Mouse (Mus musculus) cerebellum, adult 2 months (tissue): ENCODE measurements at regions not wholly inside any gene's neighbourhood (a gene's known extent, or its start where the extent isn't known, plus 50 kb on each side); places are given as distances from the start of the nearest gene placed in this dataset.

Source experiments
- DNase-seq, 2 experiments: peaks; one replicate each; pipeline ENCODE4 v3.0.0; 2021
- H3K27ac ChIP-seq: fragments of 200-500 bp; 2 replicates; pipeline ENCODE4 v1.5.1; 2012; ENCODE audit warnings: low read length, control low read depth, inconsistent platforms; ENCODE audit not compliant: insufficient read depth
- H3K27me3 ChIP-seq: fragments of 200-500 bp; 2 replicates; pipeline ENCODE4 v1.6.1; 2012; ENCODE audit warnings: inconsistent platforms, mild to moderate bottlenecking, low read length, moderate library complexity; ENCODE audit not compliant: control insufficient read depth, insufficient read depth
- H3K4me1 ChIP-seq: fragments of 200-500 bp; 2 replicates; pipeline ENCODE4 v1.6.1; 2011; ENCODE audit warnings: low read length; ENCODE audit not compliant: control insufficient read depth, insufficient read depth
- H3K4me3 ChIP-seq: fragments of 200-500 bp; replicated peaks from 2 replicates; pipeline ENCODE3; 2011; ENCODE audit warnings: mild to moderate bottlenecking, low read depth, low read length, control low read depth; ENCODE audit not compliant: insufficient read depth
- CTCF ChIP-seq: fragments of 200-500 bp; IDR thresholded peaks from 2 replicates; pipeline ENCODE4 v1.5.1; 2011; ENCODE audit warnings: low read depth, mild to moderate bottlenecking, control low read depth, low read length, moderate library complexity, borderline replicate concordance; ENCODE audit not compliant: insufficient read depth
- POLR2A ChIP-seq: fragments of 200-500 bp; IDR thresholded peaks from 2 replicates; pipeline ENCODE4 v1.6.1; 2011; ENCODE audit warnings: low read length, control low read depth, borderline replicate concordance; ENCODE audit not compliant: insufficient read depth
- WGBS: fragments of 180-500 bp; shearing (Covaris S2); methylation state at CpG from one replicate; pipeline ENCODE4 v1.1.7; 2018; 5-methylcytosine and 5-hydroxymethylcytosine counted together

DNA sequence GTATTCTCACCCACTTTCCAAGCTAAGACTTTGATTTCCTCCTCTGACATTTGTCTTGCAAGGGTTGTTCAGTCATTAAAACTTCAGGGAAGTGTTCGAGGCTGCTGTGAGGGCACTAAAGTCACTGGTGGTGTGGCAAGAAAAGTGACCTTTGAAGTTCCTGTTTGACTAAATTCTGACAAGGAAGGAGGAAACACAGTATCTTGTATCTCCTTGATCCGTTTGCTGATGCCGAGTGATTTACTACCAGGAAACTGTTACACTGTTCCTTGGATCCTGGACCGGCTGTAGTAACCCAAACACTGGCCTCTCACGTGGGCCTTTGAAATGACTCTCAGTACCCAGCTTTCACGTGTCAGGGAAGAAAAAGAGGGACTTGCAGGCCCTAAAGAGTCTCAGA, 53.5 kb upstream of the Ralgapa2 start:
- no peak for DNase-seq
- Histone ChIP-seq H3K27ac (no peak overlapping the region), H3K4me1 (no peaks in the 10 kb centered on the region), H3K4me3 (no peak overlapping the region), H3K27me3 (no peaks in the 10 kb centered on the region)
- WGBS: 85% methylated on average over 6 of the region's 6 CpGs
- TF ChIP-seq CTCF: no peak

DNA sequence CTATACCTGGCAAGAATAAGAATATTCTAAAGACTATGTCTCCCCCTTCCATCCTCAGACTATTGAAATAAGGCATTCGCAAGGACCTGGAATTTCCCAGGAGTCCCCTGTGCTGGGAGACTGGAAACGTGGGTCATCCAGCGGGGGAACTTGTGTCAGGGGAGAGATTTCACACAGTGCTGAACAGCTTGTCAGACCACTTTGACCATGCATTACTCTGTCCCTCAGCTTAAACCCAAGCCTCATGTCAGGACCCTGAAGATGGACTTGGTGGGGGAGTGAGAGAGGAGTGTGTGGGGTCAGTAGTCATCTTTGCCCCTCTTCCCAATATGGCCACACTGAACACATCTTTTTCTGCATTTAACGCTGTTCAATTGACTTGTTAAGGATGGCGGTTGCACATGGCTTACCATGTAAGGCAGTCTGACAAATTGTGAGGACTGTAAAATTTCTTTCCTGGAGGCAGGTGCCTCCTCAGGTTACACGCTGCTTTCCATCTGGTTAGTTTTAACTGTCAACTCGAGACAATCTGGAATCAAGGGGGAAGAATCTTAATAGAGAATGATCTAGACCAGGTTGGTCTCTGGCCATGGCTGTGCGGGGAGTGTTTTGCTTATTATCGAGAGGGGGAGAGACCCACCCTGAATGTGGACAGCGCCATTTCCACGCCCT, 56.2 kb upstream of the Ralgapa2 start:
- Histone ChIP-seq H3K4me1 (no peaks in the 10 kb centered on the region), H3K27ac (no peak overlapping the region), H3K4me3 (no peak overlapping the region), H3K27me3 (no peaks in the 10 kb centered on the region)
- DNase-seq: no peak
- WGBS: 68% methylated on average over 11 of the region's 11 CpGs
- TF ChIP-seq CTCF: no peak
- no peak for TF ChIP-seq POLR2A

DNA sequence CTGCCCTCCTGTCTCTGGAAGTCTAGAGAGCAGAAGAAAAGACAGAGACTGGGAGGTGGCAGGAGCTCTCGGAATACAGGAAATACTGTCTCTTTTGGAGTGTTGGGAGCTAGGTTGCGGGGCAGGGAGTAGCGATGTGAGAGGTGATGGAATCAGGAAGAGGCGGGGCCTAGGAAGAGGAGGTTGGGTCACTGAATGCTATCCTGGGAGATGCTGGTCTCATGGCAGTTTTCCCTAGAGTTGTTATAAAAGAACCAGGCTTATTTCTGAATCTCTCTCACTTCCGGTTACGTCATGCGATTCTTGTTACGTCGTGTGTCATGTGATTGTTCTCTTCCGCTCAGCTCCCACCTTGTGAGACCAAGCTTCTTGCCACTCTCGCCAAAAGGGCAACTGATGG, 58.9 kb upstream of the Ralgapa2 start:
- no peak for DNase-seq
- TF ChIP-seq CTCF (no peak), POLR2A (no peak)
- H3K4me3 ChIP-seq: no peak overlapping the region
- no peak overlapping the region for H3K27ac ChIP-seq
- no peaks in the 10 kb centered on the region for H3K4me1 ChIP-seq
- no peaks in the 10 kb centered on the region for H3K27me3 ChIP-seq
- WGBS: 92% methylated on average over 11 of the region's 11 CpGs

DNA sequence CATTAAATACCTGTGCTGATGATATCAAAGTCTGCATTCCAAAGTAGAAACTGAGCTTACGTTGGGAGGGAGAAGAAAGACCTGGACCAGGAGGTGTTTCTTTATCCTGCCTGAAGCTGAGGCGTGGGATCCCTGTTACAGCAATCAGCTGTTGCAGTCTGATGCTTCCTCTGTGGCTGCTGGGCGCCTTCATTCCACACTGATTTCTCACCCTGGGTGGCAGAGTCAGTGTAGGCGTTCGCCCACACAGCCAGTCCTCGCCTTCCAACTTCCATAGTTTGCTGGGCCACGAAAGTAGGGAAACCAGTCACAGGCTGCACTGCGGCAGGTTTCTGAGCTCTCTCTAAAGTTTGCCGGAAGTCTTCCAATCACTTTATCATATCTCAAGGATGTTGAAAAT, 59.7 kb upstream of the Ralgapa2 start:
- no peak overlapping the region for H3K27ac ChIP-seq
- TF ChIP-seq CTCF (no peak), POLR2A (no peak)
- WGBS: 93% methylated on average over 9 of the region's 9 CpGs

DNA sequence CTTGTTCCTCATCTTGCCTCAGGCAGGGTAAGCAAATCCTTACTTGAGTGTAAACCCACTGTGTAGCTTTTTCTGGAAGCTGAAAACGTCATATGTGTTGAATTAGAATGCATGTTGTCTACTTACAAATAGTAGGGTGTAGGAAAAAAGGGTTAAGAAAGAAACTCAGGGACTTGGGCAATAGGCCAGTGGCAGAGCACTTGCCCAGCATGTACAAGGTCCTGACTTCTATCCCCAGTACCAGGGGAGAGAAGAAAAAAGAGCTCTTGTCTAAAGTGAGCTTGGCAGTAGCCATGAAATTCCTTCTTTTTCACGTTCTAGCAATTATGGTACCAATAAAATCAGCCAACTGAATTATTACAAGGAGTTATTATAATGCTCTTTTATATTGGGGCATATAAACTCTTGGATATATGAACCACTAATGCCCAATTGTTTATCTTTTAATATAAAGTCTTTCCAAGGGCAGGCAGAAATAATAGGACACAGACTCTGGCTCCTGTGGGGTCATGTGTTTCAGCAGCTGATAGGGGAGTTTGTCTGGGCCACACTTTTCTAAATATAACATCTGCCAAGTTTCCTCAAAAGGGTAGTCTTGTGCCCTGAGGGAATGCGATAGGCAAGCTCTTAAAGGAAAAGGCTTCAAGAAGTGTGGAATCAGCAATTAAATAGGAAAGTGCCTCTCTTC, 63.6 kb upstream of the Ralgapa2 start:
- H3K4me1 ChIP-seq: no peaks in the 10 kb centered on the region
- H3K27ac ChIP-seq: no peak overlapping the region
- TF ChIP-seq CTCF (no peak), POLR2A (no peak)
- H3K27me3 ChIP-seq: no peaks in the 10 kb centered on the region
- 29% methylated on average over 3 of the region's 3 CpGs for WGBS
- no peak overlapping the region for H3K4me3 ChIP-seq
- no peak for DNase-seq

More for the DNA sequence above, 59.7 kb upstream of the Ralgapa2 start:
- H3K4me3 ChIP-seq: no peak overlapping the region
- DNase-seq: no peak
- H3K4me1 ChIP-seq: no peaks in the 10 kb centered on the region
- no peaks in the 10 kb centered on the region for H3K27me3 ChIP-seq

DNA sequence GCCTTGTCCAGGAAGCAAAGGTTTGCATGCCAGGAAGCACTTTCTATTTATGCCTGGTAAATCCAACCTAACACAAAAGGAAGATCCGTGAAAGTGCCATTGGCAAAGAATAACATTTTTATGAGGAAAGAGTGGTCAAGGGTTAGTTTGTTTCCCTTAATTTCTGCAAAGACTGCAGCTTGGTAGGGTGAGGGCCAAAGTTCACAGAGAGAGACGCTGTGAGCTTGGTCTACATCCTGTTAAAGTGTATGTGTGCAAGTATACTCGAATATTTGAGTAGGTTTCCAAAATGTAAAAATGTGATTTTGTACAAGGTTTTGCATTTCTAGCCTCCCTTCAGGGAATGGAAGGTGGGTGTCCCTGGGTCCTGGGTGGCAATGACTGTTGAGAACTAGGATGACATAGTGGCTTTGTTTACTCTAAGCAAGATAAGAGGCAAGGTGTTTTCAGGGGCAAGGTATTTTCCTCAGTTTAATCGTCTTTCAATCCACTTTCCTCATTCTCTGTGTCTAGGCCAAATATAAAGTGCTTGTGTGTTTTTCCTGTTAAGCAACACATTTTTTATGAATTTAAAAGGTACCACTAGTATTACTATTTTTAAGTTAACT, 64.3 kb upstream of the Ralgapa2 start:
- no peak for DNase-seq
- H3K4me3 ChIP-seq: no peak overlapping the region
- 66% methylated on average over 4 of the region's 4 CpGs for WGBS
- H3K27me3 ChIP-seq: no peaks in the 10 kb centered on the region
- TF ChIP-seq CTCF: no peak
- TF ChIP-seq POLR2A: no peak
- H3K4me1 ChIP-seq: no peaks in the 10 kb centered on the region
- no peak overlapping the region for H3K27ac ChIP-seq

DNA sequence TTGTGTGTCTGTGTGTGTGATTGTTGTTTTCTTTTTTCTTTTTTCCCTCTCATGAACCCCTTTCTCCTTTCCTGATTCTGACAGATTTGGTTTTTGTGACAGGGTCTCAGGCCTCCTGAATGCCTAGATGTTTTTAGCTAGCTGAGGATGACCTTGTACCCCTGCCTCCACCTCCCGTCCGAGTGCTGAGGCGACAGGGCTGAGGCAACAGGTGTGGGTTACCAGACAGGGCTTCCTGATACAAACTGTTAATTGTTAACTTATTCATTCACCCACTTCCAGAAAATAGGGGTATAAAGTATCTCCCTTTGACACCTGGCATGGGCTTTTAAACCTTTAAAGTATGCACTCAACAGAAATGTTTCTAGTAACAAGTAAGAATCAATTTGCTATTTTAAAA, 65.0 kb upstream of the Ralgapa2 start:
- 78% methylated on average over 3 of the region's 3 CpGs for WGBS
- TF ChIP-seq POLR2A (no peak), CTCF (no peak)
- Histone ChIP-seq H3K4me1 (no peaks in the 10 kb centered on the region), H3K27ac (no peak overlapping the region), H3K27me3 (no peaks in the 10 kb centered on the region), H3K4me3 (no peak overlapping the region)
- no peak for DNase-seq

DNA sequence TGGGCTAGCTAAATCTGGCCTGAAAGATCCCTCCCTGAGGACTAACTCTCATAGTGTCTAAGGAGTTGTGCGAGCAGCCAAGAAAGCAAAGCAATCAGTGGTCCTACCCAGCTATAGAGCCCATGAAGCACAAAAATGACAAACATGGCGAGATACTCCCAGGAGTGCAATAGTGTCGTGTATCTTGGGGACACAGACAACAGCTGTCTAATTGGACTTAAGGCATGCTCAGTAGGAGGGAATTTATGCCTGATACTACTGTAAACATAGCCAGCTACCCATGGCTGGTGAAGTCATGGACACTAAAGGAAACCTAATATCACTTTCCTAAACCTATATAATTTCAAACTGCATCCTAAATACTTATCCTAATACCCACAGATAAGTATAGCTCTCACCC, 69.1 kb upstream of the Ralgapa2 start:
- H3K27ac ChIP-seq: no peak overlapping the region
- no peak for DNase-seq
- TF ChIP-seq CTCF (no peak), POLR2A (no peak)
- H3K4me1 ChIP-seq: no peaks in the 10 kb centered on the region
- 53% methylated on average over 3 of the region's 3 CpGs for whole genome bisulfite sequencing
- H3K4me3 ChIP-seq: no peak overlapping the region
- H3K27me3 ChIP-seq: no peaks in the 10 kb centered on the region
